Mouse (Mus musculus): ENCODE results near the gene Arhgap8.

DNA sequence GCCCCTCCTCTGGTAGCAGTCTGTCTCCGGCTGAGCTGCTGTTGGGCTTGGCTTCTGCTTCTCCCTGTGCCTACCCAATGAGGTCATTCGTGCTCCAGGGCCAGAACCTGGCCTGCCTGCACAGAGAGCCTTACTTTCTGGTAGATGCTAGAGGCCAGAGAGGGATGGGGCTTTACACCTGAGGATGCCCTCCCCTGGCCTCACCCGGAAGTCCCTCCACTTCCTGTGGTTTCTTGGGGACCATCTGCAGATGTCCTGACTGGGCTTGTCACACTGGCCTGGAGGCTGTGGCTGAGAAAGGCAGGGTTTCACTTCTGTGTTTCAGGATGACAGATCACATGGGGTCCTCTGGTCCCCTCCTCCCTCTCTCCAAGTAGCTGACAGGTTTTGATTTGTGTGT lies 34.4 kb upstream of the Arhgap8 start:
- TF ChIP-seq POLR2A (IDR thresholded peaks at IDR 0.05; ENCODE audit: control insufficient read depth, extremely low read depth, insufficient read depth, low read length, poor library complexity) (no peak), CTCF (IDR thresholded peaks at IDR 0.05; ENCODE audit: borderline replicate concordance, control insufficient read depth, extremely low read depth, insufficient read depth, low read length, poor library complexity) (no peak)

All from thymus, adult 2 months (tissue).